Mouse (Mus musculus) liver, embryonic 14.5 days (tissue): Measurements from ENCODE around the gene Slc25a45. TPM values are rescaled to one million over a fixed set of nuclear protein-coding genes. Genes with fewer than 3 reads are reported as not detected.

Experiments used
- ATAC-seq: fragments of 200-750 bp; cut with Nextera tagmentation; 2 replicates; pipeline ENCODE4 v1.8.0; 2017; ENCODE audit warnings: moderate number of reproducible peaks, mild to moderate bottlenecking, moderate library complexity; ENCODE audit not compliant: insufficient read depth
- DNase-seq, 3 experiments: peaks; one replicate each; pipeline ENCODE4 v3.0.0-alpha.2; 2012 to 2013; ENCODE audit warnings: low read depth in 3 of 3, low spot score in 3 of 3
- H3K27ac ChIP-seq: fragments of 300-500 bp; sonication (generic); 2 replicates; pipeline ENCODE4 v1.5.1; 2014; ENCODE audit warnings: moderate library complexity, mild to moderate bottlenecking, control low read depth, inconsistent platforms
- H3K27me3 ChIP-seq: fragments of 300-500 bp; sonication (generic); 2 replicates; pipeline ENCODE4 v1.6.1; 2014; ENCODE audit warnings: mild to moderate bottlenecking, low read length, moderate library complexity; ENCODE audit not compliant: control insufficient read depth, insufficient read depth
- H3K36me3 ChIP-seq: fragments of 300-500 bp; sonication (generic); replicated peaks from 2 replicates; pipeline ENCODE4 v1.6.1; 2014; ENCODE audit warnings: low read depth; ENCODE audit not compliant: control insufficient read depth, insufficient read depth
- H3K4me1 ChIP-seq, 2 experiments: fragments of 200-500 bp in 1 of 2; fragments of 300-500 bp in 1 of 2; sonication (generic) in 1 of 2; replicated peaks; 2 replicates each; pipeline ENCODE4 v1.6.1; 2012 to 2014; ENCODE audit warnings: antibody characterized with exemption in 1 of 2, inconsistent platforms in 1 of 2, low read length in 1 of 2; ENCODE audit not compliant: control insufficient read depth in 2 of 2, insufficient read depth in 2 of 2
- H3K4me2 ChIP-seq: fragments of 300-500 bp; sonication (generic); 2 replicates; pipeline ENCODE4 v1.6.1; 2014; ENCODE audit warnings: low read depth, mild to moderate bottlenecking, control low read depth, moderate library complexity
- H3K4me3 ChIP-seq, 2 experiments: fragments of 200-500 bp in 1 of 2; fragments of 300-500 bp in 1 of 2; sonication (generic) in 1 of 2; 2 replicates each; pipeline ENCODE4 v1.5.1; 2012 to 2014; ENCODE audit warnings: low read depth in 2 of 2, low read length in 2 of 2, mild to moderate bottlenecking in 2 of 2, control low read depth in 1 of 2, inconsistent platforms in 1 of 2, moderate library complexity in 1 of 2; ENCODE audit not compliant: insufficient read depth in 1 of 2
- H3K9ac ChIP-seq: fragments of 300-500 bp; sonication (generic); replicated peaks from 2 replicates; pipeline ENCODE4 v1.6.1; 2014; ENCODE audit warnings: mild to moderate bottlenecking, control low read depth, moderate library complexity
- H3K9me3 ChIP-seq: fragments of 300-500 bp; sonication (generic); 2 replicates; pipeline ENCODE4 v1.6.1; 2016; ENCODE audit warnings: low read length, mixed read lengths; ENCODE audit not compliant: control insufficient read depth
- CTCF ChIP-seq: IDR thresholded peaks from 2 replicates; pipeline ENCODE4 v1.5.1; 2016; ENCODE audit warnings: antibody characterized with exemption, low read depth, control low read depth
- EP300 ChIP-seq: IDR thresholded peaks from 2 replicates; pipeline ENCODE4 v1.6.1; 2016; ENCODE audit warnings: antibody characterized with exemption, low read depth
- WGBS: fragments of 180-500 bp; shearing (Covaris S2); extraction: QIAGEN DNeasy Blood & Tissue Kit; methylation state at CpG from one replicate; pipeline ENCODE4 v1.1.7; 2014; ENCODE audit not compliant: insufficient replicate concordance; 5-methylcytosine and 5-hydroxymethylcytosine counted together
- polyA plus RNA-seq, 2 experiments: library from polyadenylated mRNA; depleted of rRNA in 1 of 2; stranded (reverse) in 1 of 2; unstranded in 1 of 2; fragments of >200 nt; fragmentation: Nextera tagmentation in 1 of 2; extraction: Ambion mirVana in 1 of 2; gene quantifications; 2 replicates each; pipeline versions ENCODE4 v1.2.1 to v1.2.3; 2012 to 2014

The Slc25a45 gene
- polyA plus RNA-seq, 2 experiments: 3.2 to 5.3 TPM

DNA sequence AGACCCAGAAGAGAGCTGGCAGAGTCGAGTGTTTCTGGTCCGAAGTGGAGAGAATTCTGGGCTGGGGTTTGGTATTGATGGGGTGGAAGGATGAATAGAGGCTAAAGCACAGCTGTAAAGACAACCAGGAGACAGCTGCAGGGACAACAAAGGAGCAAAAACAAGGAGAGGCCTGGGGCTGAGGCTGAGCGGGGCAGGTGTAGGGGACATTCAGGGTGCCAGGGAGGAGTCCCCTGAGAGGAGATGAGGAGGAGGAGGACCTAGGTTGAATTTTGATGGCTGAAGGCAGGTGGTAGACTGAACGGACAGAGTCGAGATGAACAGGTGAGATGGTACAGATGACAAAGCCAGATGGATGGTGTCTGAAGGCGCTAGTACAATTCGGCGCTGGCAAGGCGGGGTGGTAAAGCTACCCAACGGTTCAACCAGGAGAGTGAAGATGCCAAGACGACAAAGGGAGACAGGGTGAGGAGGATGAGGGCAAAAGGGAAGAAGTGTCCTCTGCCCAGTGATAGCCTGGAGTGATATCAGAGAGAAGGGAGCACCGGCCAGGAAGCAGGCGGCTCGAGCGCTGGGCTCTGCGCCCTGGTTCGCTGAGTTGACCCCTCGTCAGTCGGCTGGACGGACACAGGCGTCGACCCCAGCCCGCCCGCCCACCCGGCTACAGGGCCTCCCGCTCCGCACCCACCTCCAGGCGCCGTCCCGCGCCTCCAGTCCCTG is 15.8 kb downstream of the Slc25a45 start:
- H3K9ac ChIP-seq: peak overlapping the region; percentile 87
- no peak for TF ChIP-seq EP300
- no peak for TF ChIP-seq CTCF
- H3K4me1 ChIP-seq: peaks cover 4 to 13% of the 10 kb centered on the region in 2 experiments; a peak in 3 of 4 replicates
- H3K4me2 ChIP-seq: peak overlapping the region; percentile 95
- peak; percentile 49; the same call in 1 of the 2 replicates for ATAC-seq
- WGBS: 12% methylated on average over 31 of the region's 31 CpGs
- H3K36me3 ChIP-seq: peaks cover 15% of the 10 kb centered on the region
- no peaks in the 10 kb centered on the region for H3K27me3 ChIP-seq
- H3K27ac ChIP-seq: peak overlapping the region; percentile 64
- no peaks in the 10 kb centered on the region for H3K9me3 ChIP-seq
- DNase-seq: no peak
- H3K4me3 ChIP-seq: peak overlapping the region; percentile 76 to 82

GRCm38 (mm10) chr19:5894002-5894678 is 16.5 kb downstream of the Slc25a45 start, which contains the start of gene Tigd3:
Tigd3 (minus strand) TSS chr19:5894149.
- Histone ChIP-seq H3K4me2 (peak within 1 kb of the TSS; percentile 95), H3K36me3 (peaks cover 19% of the 10 kb centered on the region), H3K4me1 (peaks cover 4 to 13% of the 10 kb centered on the region in 2 experiments; a peak in 3 of 4 replicates), H3K27me3 (no peaks in the 10 kb centered on the region), H3K9me3 (no peaks in the 10 kb centered on the region), H3K9ac (peak within 1 kb of the TSS; percentile 87), H3K4me3 (peak within 1 kb of the TSS; percentile 76 to 82), H3K27ac (peak within 1 kb of the TSS; percentile 64)
- peak; percentile 94 for ATAC-seq
- 4% methylated on average over 36 of the region's 36 CpGs for WGBS
- peak; percentile 90 to 91 (median 91) for DNase-seq
- TF ChIP-seq EP300 (peak; percentile 15; the same call in 1 of the 2 replicates), CTCF (no peak)

DNA sequence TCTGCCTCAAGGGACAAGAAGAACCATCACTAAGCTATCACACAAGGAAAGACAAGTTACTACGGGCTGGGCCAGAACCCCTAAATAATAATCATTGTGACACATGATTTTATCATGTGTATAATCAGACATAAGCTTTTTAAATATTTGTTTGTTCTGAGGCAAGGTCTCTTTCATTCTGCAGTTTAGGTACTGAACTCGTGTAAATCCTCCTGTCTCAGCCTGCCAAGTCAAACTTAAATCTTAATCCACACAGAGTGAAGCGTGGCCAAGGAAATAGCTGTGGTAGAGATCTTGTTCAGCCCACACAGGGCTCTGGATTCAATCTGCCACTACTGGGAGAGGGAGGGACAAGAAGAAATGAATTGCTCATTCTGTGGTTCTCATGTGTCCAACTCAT is 29.7 kb downstream of the Slc25a45 start:
- no peak for TF ChIP-seq CTCF
- no peak for TF ChIP-seq EP300
- H3K9ac ChIP-seq: no peak overlapping the region
- ATAC-seq (no peak), DNase-seq (no peak)
- no peak overlapping the region for H3K4me3 ChIP-seq
- peaks cover 51% of the 10 kb centered on the region for H3K36me3 ChIP-seq
- no peaks in the 10 kb centered on the region for H3K27me3 ChIP-seq
- no peak overlapping the region for H3K4me2 ChIP-seq
- H3K9me3 ChIP-seq: no peaks in the 10 kb centered on the region
- peaks cover 12 to 19% of the 10 kb centered on the region in 2 experiments for H3K4me1 ChIP-seq
- H3K27ac ChIP-seq: no peak overlapping the region
- 86% methylated on average over 3 of the region's 3 CpGs for WGBS

DNA sequence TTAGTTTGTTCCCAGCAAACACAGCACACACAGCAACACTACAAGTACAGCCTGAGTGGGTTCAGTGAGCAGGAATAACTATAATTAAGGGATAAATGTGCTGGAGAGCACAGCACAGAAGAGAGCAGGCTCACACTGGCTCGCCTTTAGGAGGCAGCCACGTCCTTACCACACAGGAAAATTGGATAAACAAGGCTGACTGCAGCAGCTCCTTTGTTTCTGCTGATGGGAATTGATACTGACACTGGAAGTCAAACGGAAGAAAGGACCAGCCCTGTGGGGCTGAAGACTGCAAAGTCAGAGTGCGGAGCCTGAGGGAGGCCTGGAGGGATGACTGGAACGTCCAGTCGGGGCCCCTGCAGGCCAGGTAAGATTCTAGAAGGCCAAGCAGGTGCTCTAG is 32.6 kb downstream of the Slc25a45 start:
- H3K27ac ChIP-seq: no peak overlapping the region
- no peak; the same call in 1 of the 2 replicates for TF ChIP-seq CTCF
- TF ChIP-seq EP300: no peak
- no peaks in the 10 kb centered on the region for H3K9me3 ChIP-seq
- peak overlapping the region; percentile 94 for H3K4me2 ChIP-seq
- H3K4me3 ChIP-seq: 0 out of 4 replicates have a peak overlapping the region, but pooled peaks of 1 of the 2 experiments have one; percentile 2
- no peaks in the 10 kb centered on the region for H3K27me3 ChIP-seq
- WGBS: 67% methylated on average over 6 of the region's 6 CpGs
- peaks cover 20 to 29% of the 10 kb centered on the region in 2 experiments for H3K4me1 ChIP-seq
- no peak for DNase-seq
- no peak for ATAC-seq
- H3K36me3 ChIP-seq: peaks cover 29% of the 10 kb centered on the region
- H3K9ac ChIP-seq: no peak overlapping the region
